Mouse (Mus musculus) lung, postnatal 4 days (tissue): ENCODE data around the gene Fkbp8.

Source experiments
- DNase-seq, 2 experiments: peaks; one replicate each; pipeline ENCODE4 v3.0.0; 2021

Gene Fkbp8

GRCm38 (mm10) chr8:70560564-70560963, 33.0 kb downstream of the Fkbp8 start:
- DNase-seq: no peak

- no peak for DNase-seq
These were observed 33.8 kb downstream of the Fkbp8 start for GRCm38 (mm10) chr8:70561357-70561756.

GRCm38 (mm10) chr8:70561809-70562535, 34.4 kb downstream of the Fkbp8 start:
- peak; percentile 65 to 80 for DNase-seq

- DNase-seq: peak; percentile 56 to 79
These were observed 35.3 kb downstream of the Fkbp8 start for GRCm38 (mm10) chr8:70562802-70563201.

GRCm38 (mm10) chr8:70563763-70564387, 36.4 kb downstream of the Fkbp8 start:
- DNase-seq: no peak

- no peak for DNase-seq
These were observed 37.2 kb downstream of the Fkbp8 start for GRCm38 (mm10) chr8:70564696-70565235.

- peak in 1 of 2 experiments; percentile 35 for DNase-seq
These were observed 38.0 kb downstream of the Fkbp8 start for GRCm38 (mm10) chr8:70565561-70565960.

GRCm38 (mm10) chr8:70570360-70570759, 42.8 kb downstream of the Fkbp8 start:
- DNase-seq: no peak

GRCm38 (mm10) chr8:70570990-70571389, 43.5 kb downstream of the Fkbp8 start:
- DNase-seq: no peak

- DNase-seq: no peak
These were observed 46.8 kb downstream of the Fkbp8 start for GRCm38 (mm10) chr8:70574302-70574701.

GRCm38 (mm10) chr8:70574915-70575314, 47.4 kb downstream of the Fkbp8 start:
- DNase-seq: no peak

GRCm38 (mm10) chr8:70577207-70577606, 49.7 kb downstream of the Fkbp8 start:
- DNase-seq: no peak

- DNase-seq: no peak
These were observed 56.2 kb downstream of the Fkbp8 start for GRCm38 (mm10) chr8:70583476-70584387.

GRCm38 (mm10) chr8:70584606-70585257, 57.2 kb downstream of the Fkbp8 start:
- no peak for DNase-seq
